Mouse (Mus musculus) liver, embryonic 11.5 days (tissue): ENCODE data around the gene Prkce. TPM values are rescaled to one million over a fixed set of nuclear protein-coding genes. Genes with fewer than 3 reads are reported as not detected.
A peak's percentile ranks its signal among the peaks of the same experiment; 100 is the strongest.

ENCODE experiments used
- ATAC-seq: fragments of 200-750 bp; cut with Nextera tagmentation; replicated peaks from 2 replicates; pipeline ENCODE4 v1.8.0; 2017; ENCODE audit warnings: moderate number of reproducible peaks, mild to moderate bottlenecking, moderate TSS enrichment, moderate library complexity; ENCODE audit not compliant: low FRiP score
- DNase-seq: peaks from one replicate; pipeline ENCODE4 v3.0.0-alpha.2; 2017; ENCODE audit warnings: low spot score
- H3K27ac ChIP-seq: fragments of 300-500 bp; sonication (generic); 2 replicates; pipeline ENCODE4 v1.5.1; 2014; ENCODE audit warnings: mild to moderate bottlenecking, low read depth, low read length, control low read depth
- H3K27me3 ChIP-seq: fragments of 300-500 bp; sonication (generic); replicated peaks from 2 replicates; pipeline ENCODE4 v1.6.1; 2014; ENCODE audit warnings: low read length, mixed read lengths; ENCODE audit not compliant: control insufficient read depth, insufficient read depth
- H3K36me3 ChIP-seq: fragments of 300-500 bp; sonication (generic); 2 replicates; pipeline ENCODE4 v1.6.1; 2014; ENCODE audit warnings: mild to moderate bottlenecking, low read length, moderate library complexity, mixed read lengths; ENCODE audit not compliant: control insufficient read depth, insufficient read depth
- H3K4me1 ChIP-seq: fragments of 300-500 bp; sonication (generic); replicated peaks from 2 replicates; pipeline ENCODE4 v1.6.1; 2014; ENCODE audit warnings: low read length, mixed read lengths; ENCODE audit not compliant: control insufficient read depth, insufficient read depth
- H3K4me2 ChIP-seq: fragments of 300-500 bp; sonication (generic); 2 replicates; pipeline ENCODE4 v1.6.1; 2014; ENCODE audit warnings: mild to moderate bottlenecking, control low read depth, moderate library complexity
- H3K4me3 ChIP-seq: fragments of 300-500 bp; sonication (generic); 2 replicates; pipeline ENCODE4 v1.5.1; 2014; ENCODE audit warnings: low read depth, low read length, control low read depth
- H3K9ac ChIP-seq: fragments of 300-500 bp; sonication (generic); 2 replicates; pipeline ENCODE4 v1.6.1; 2014; ENCODE audit warnings: low read depth, low read length, control low read depth
- H3K9me3 ChIP-seq: fragments of 300-500 bp; sonication (generic); 2 replicates; pipeline ENCODE4 v1.6.1; 2016; ENCODE audit warnings: low read length, inconsistent platforms, mixed read lengths; ENCODE audit not compliant: control insufficient read depth
- WGBS: fragments of 180-500 bp; shearing (Covaris S2); extraction: QIAGEN DNeasy Blood & Tissue Kit; methylation state at CpG from one replicate; pipeline ENCODE4 v1.1.7; 2014; 5-methylcytosine and 5-hydroxymethylcytosine counted together
- polyA plus RNA-seq: library from polyadenylated mRNA; unstranded; fragments of >200 nt; fragmentation: Nextera tagmentation; extraction: Ambion mirVana; gene quantifications from 2 replicates; pipeline ENCODE4 v1.2.1, GENCODE M21; 2014

Gene Prkce
- polyA plus RNA-seq, 1 experiment from 2014 or later = 4.0 TPM

DNA sequence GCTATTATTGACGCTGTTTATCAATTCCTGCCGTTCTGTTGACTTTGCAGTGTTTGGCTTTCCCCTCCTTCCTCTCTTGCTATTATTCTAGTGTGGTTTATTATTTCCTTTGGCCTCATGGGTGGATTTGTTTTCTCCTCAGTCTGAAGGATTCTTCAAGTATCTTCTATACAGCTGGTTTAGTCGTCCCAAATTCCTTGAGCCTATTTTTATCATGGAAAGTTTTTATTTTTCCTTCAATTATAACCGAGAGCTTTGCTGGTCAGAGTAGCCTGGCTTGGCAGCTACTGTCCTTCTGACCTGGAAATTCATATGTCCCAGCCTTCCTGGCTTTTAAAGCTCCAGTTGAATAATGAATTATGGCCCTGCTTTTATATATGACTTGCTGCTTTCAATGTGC, 361.8 kb downstream of the Prkce start:
- WGBS = 62% methylated on average over 4 of the region's 4 CpGs
- Histone ChIP-seq H3K27me3 (no peaks in the 10 kb centered on the region), H3K27ac (no peak overlapping the region), H3K4me2 (no peak overlapping the region), H3K9me3 (no peaks in the 10 kb centered on the region), H3K9ac (no peak overlapping the region), H3K4me3 (no peak overlapping the region), H3K36me3 (no peaks in the 10 kb centered on the region), H3K4me1 (no peaks in the 10 kb centered on the region)
- no peak for DNase-seq
- ATAC-seq = no peak

DNA sequence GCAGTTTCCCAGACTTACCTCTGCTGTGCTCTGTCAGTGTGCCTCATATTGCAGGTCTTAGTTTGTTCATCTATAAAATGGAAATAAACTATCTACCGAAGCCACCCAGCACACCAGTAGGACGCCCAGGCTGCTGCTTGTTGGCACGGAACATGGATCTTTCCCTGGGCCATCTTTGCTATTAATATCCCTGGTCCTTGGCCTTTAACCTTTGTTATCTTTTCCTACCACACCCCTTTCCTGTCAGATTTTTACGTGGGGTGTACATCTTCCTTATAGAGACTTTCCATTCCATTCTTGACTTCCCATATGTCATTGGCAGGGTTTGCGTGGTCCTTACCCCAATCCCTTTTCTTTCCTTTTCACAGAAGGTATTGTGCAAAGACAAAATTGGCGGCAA, 363.6 kb downstream of the Prkce start:
- DNase-seq (no peak), ATAC-seq (no peak)
- H3K27me3 ChIP-seq = no peaks in the 10 kb centered on the region
- no peaks in the 10 kb centered on the region for H3K36me3 ChIP-seq
- no peaks in the 10 kb centered on the region for H3K9me3 ChIP-seq
- H3K4me3 ChIP-seq = no peak overlapping the region
- H3K4me1 ChIP-seq = no peaks in the 10 kb centered on the region
- H3K27ac ChIP-seq = no peak overlapping the region
- H3K9ac ChIP-seq = no peak overlapping the region
- H3K4me2 ChIP-seq = no peak overlapping the region
- 71% methylated on average over 6 of the region's 6 CpGs for WGBS

DNA sequence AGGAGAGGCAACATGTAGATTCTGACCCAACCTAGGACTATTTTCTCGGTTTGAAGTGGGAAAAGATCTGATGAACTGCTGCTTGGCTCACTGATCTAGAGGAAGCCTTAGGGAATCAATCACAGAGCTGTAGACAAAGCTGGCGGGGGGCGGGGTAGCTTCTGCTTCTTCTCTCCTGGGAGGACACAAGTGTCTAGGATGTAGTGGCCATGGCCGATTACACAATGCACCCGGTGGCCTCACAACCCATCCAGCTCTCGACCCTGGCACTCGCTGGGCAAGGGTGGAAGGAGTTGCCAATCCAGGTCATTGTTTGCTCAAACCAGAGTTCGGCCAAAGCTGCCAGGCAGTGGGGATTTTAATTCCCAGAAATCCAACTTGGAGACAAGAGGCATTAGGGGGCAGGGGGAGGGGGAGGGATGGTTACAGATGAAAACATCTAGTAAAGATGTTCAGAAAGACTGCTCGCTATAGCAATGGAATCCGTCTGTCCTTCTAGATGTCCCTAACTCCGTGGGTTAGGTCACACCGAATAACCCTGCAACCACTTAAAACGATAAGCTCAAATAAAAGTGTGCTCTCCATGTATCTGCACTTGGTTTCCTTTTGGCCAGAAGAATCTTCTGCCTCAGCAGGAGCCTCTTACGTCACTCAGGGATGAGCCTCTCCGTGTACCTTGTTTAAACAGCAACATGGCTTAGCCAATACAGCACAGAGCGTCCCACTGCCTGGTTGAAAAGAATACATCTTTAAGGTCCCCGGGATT, 365.4 kb downstream of the Prkce start:
- H3K4me1 ChIP-seq = no peaks in the 10 kb centered on the region
- H3K27ac ChIP-seq = no peak overlapping the region
- ATAC-seq (no peak), DNase-seq (no peak)
- no peaks in the 10 kb centered on the region for H3K27me3 ChIP-seq
- H3K36me3 ChIP-seq = no peaks in the 10 kb centered on the region
- no peak overlapping the region for H3K9ac ChIP-seq
- H3K4me2 ChIP-seq = no peak overlapping the region
- no peak overlapping the region for H3K4me3 ChIP-seq
- 72% methylated on average over 17 of the region's 17 CpGs for WGBS
- H3K9me3 ChIP-seq = no peaks in the 10 kb centered on the region

DNA sequence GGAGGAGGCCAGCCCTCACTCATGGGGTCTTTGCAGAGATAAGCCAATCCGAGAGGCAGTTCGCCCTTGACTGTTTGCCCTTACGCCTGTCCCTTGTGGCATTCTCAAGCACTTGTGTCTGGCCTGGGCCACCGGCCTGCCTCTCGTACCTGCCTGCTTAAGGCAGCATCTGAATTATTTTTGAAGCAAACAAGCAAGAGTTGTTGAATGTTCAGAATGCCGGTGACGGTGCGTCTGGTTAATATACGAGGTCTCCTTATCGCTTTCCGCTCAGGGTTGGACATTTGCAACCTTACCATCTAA, 365.9 kb downstream of the Prkce start:
- 74% methylated on average over 11 of the region's 11 CpGs for WGBS
- no peak overlapping the region for H3K4me2 ChIP-seq
- DNase-seq = no peak

DNA sequence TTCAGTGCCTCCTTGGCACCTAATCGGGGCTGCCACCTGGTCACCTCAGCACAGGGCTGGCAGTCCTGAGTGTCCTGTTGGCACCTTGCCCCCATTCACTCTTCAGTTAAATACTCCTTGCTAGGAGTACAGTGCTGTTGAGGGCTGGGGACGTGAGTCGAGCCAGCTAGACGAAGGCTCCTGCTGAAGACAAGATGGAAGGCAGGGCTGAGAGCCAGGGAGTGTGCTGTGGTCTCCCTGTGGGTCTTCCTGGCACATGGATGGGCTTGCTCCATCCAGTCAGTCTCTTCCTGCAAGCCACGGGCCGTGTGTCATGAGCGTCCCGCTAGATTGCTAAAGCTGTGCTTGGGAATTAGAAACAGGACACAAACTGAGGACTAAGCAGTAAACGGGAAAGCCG, 367.5 kb downstream of the Prkce start:
- ATAC-seq (no peak), DNase-seq (no peak)
- Histone ChIP-seq H3K9me3 (no peaks in the 10 kb centered on the region), H3K4me2 (no peak overlapping the region), H3K36me3 (no peaks in the 10 kb centered on the region), H3K27ac (no peak overlapping the region; the same call in 1 of the 2 replicates), H3K4me1 (no peaks in the 10 kb centered on the region), H3K4me3 (no peak overlapping the region), H3K9ac (no peak overlapping the region), H3K27me3 (no peaks in the 10 kb centered on the region)
- 81% methylated on average over 10 of the region's 10 CpGs for WGBS

More for the DNA sequence above, 365.9 kb downstream of the Prkce start:
- Histone ChIP-seq H3K4me3 (no peak overlapping the region), H3K4me1 (no peaks in the 10 kb centered on the region), H3K27ac (no peak overlapping the region), H3K9ac (no peak overlapping the region), H3K27me3 (no peaks in the 10 kb centered on the region), H3K9me3 (no peaks in the 10 kb centered on the region), H3K36me3 (no peaks in the 10 kb centered on the region)
- ATAC-seq = no peak

DNA sequence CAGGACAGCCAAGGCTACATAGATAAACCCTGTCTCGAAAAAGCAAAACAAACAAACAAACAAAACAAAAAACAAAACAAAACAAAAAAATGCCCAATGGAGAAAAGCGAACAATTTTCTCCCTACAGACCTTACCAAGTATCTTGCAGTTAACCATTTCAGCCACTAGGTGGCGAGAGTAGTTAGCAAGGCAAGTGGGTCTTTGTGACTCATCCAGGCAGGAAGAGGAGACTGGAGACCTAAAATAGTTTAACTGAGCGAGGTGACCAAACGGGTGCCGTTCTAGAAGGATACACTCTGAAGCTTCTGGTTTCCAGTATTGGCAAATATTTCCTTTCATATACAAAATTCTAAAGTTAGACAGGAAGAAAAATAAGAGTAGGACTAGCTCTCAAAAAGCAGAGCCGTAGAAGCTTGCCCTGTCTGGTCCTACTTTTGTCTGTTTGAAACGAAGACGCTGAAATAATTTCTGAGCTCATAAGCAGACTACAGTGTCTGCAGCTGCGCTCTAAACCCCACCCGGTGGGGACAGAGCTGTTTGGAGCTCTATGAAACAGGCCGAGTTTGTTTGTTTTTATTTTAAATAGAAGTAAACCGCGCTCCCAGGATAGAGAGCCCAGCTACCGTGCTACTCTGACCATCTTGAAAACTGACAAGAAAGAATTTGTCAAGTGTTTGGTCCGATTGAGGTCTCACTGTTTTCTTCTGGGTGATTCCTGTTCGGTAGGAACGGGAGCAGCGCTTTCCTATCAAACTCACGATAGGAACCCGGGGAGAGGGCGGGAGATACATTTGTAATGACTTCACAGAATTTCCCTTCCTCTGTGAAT, 368.5 kb downstream of the Prkce start:
- Histone ChIP-seq H3K4me2 (peak overlapping the region; percentile 62), H3K27me3 (no peaks in the 10 kb centered on the region), H3K9me3 (no peaks in the 10 kb centered on the region), H3K9ac (0 out of 2 replicates have a peak overlapping the region, but pooled peaks have one; percentile 12), H3K36me3 (no peaks in the 10 kb centered on the region), H3K27ac (no peak overlapping the region), H3K4me1 (no peaks in the 10 kb centered on the region), H3K4me3 (peak overlapping the region; percentile 3)
- WGBS = 30% methylated on average over 22 of the region's 22 CpGs
- 0 out of 2 replicates have a peak, but pooled peaks have one; percentile 49 for ATAC-seq
- DNase-seq = peak; percentile 36

DNA sequence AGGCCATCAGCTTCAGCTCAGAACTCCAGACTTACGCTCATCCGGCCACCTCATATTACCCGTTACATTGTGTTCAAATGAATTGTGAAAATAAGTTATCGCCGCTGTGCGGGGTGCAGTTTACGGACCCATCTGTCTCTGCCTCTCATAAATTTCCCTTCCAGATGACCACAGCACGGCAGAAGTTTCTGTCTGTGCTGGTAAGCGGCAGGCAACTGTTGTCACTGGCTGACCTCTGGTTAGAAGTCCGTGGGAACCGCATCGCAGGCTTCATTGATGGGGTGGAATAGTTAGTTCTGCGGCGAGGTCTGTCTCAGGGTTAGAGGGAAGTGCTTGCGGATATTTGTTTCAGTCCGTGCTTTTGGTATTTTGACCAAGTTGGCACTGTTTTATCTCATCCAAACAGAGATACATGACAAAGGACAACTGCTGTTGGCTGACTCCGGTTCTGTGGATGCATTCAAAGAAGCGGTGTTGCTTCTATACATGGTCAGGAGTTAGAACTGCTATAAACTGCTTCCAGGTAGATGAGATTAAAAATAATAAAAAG, 372.4 kb downstream of the Prkce start:
- 79% methylated on average over 18 of the region's 18 CpGs for WGBS
- no peaks in the 10 kb centered on the region for H3K27me3 ChIP-seq
- DNase-seq (no peak), ATAC-seq (no peak)
- no peaks in the 10 kb centered on the region for H3K4me1 ChIP-seq
- H3K9ac ChIP-seq = no peak overlapping the region
- no peaks in the 10 kb centered on the region for H3K36me3 ChIP-seq
- no peak overlapping the region for H3K4me3 ChIP-seq
- H3K9me3 ChIP-seq = no peaks in the 10 kb centered on the region
- no peak overlapping the region for H3K4me2 ChIP-seq
- H3K27ac ChIP-seq = no peak overlapping the region

DNA sequence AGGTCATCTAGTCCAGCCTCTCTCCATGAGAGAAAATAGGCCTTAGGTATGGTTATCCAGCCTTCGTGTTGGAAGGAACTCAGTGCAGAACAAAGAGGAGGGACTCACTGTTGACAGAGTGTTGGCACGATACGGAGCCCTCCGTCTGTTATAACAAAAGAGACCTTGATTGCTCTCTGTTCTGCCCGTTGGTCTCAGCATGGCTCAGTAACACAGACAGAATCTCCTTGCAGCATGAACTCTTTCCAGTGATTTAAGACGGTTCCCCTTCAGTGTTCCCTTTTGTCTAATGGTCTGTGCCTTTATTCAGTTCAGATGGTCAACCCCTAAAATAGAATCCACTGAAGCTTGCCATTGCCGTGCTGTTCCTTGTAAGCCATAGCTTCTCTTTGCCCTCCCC, 378.9 kb downstream of the Prkce start:
- Histone ChIP-seq H3K9me3 (no peaks in the 10 kb centered on the region), H3K4me2 (no peak overlapping the region), H3K4me3 (no peak overlapping the region), H3K4me1 (no peaks in the 10 kb centered on the region), H3K27me3 (no peaks in the 10 kb centered on the region), H3K36me3 (no peaks in the 10 kb centered on the region), H3K27ac (no peak overlapping the region), H3K9ac (no peak overlapping the region)
- DNase-seq (no peak), ATAC-seq (no peak)
- 90% methylated on average over 7 of the region's 7 CpGs for WGBS
